In genomic region chr5:142581517-142581916, GRCm38 (mm10) we compare ENCODE assay signal across 9 mouse cellular contexts. TPM values are rescaled to one million over a fixed set of nuclear protein-coding genes. Genes with fewer than 3 reads are reported as not detected.
DNase-seq lines count a peak whose midpoint lies in the region; ATAC-seq lines count a peak whose summit lies in the region.
"Had no signal": no experiment of that assay in that cellular context is flagged by ENCODE, and none has a peak within 500 bp of the region (broad histone marks: within the 10 kb centered on the region; RNA-seq: fewer than 3 reads in every experiment).

No protein-coding gene starts in this region.

- no peaks in the 10 kb centered on the region for H3K36me3 ChIP-seq in lung, embryonic 15.5 days

- H3K27me3 ChIP-seq in lung, embryonic 15.5 days, result no peaks in the 10 kb centered on the region
- H3K27me3 ChIP-seq: liver, embryonic 15.5 days had no signal

- intact Hi-C loops in heart, postnatal 36 days (cut with DNase I), result loop anchor here (1.0 kb wide), 1 partner anchor 137 kb away; no protein-coding TSS in a partner anchor

- no peak overlapping the region for H3K4me2 ChIP-seq in lung, embryonic 15.5 days
- H3K4me2 ChIP-seq: liver, embryonic 15.5 days had no signal

- 0 out of 2 replicates have a peak, but pooled peaks have one; percentile 40 for ATAC-seq in lung, embryonic 15.5 days (ENCODE audit: borderline replicate concordance, extremely low read depth, low FRiP score, low TSS enrichment)

- H3K4me1 ChIP-seq in lung, embryonic 15.5 days, result no peaks in the 10 kb centered on the region
- H3K4me1 ChIP-seq: liver, embryonic 15.5 days had no signal

- no peak overlapping the region for H3K4me3 ChIP-seq in lung, embryonic 15.5 days
- H3K4me3 ChIP-seq: liver, embryonic 15.5 days had no signal

- no peak overlapping the region for H3K27ac ChIP-seq in lung, embryonic 15.5 days
- H3K27ac ChIP-seq: liver, embryonic 15.5 days had no signal

- H3K9ac ChIP-seq in lung, embryonic 15.5 days, result no peak overlapping the region
- H3K9ac ChIP-seq: liver, embryonic 15.5 days had no signal

- no peaks in the 10 kb centered on the region for H3K9me3 ChIP-seq in lung, embryonic 15.5 days
- H3K9me3 ChIP-seq: liver, embryonic 15.5 days had no signal

- 7% methylated on average over 5 of the region's 5 CpGs for WGBS in lung, embryonic 15.5 days

- peak; percentile 14 for DNase-seq in CD4-positive helper T cell, adult 2 months (ENCODE audit: low read depth, low spot score)
- peak; percentile 25 for DNase-seq in T-cell, adult 2 months (ENCODE audit: low spot score)
- peak; percentile 85 for DNase-seq in embryo, embryonic 10 days (ENCODE audit: low spot score)
- peak; percentile 14 to 44 for DNase-seq in heart, postnatal 36 days
- DNase-seq in layer of hippocampus, adult 8-10 months (ENCODE audit: low spot score in 2 of 2), result peak; percentile 56 to 76
- peak; percentile 86 for DNase-seq in retina, postnatal 1 day
- no peak for DNase-seq in urinary bladder, postnatal 4 days (ENCODE audit: low spot score in 2 of 2)

RNA-seq across cellular contexts. Expression of gene Mmd2, which starts 27.1 kb away (rescaled TPM):
- total RNA-seq in heart, postnatal 36 days (2021), result under 1 TPM in 1 of 2 experiments, not detected in 1; 0.28 TPM
- 100 to 1,000 TPM; 134 to 158 (median 153) TPM for total RNA-seq in layer of hippocampus, adult 8-10 months (2022)
- 0.35 and 0.59 TPM in 2 replicates for polyA plus RNA-seq in lung, embryonic 15.5 days (2015; fragmentation: Nextera tagmentation; extraction: Ambion mirVana)

RNA-seq across cellular contexts. Expression of gene Radil, which starts 30.6 kb away (rescaled TPM):
- 1 to 10 TPM; 1.3 to 1.7 TPM for total RNA-seq in heart, postnatal 36 days (2021)
- total RNA-seq in layer of hippocampus, adult 8-10 months (2022), result 10 to 100 TPM; 12.2 to 18.1 (median 13.7) TPM
- polyA plus RNA-seq in lung, embryonic 15.5 days (2015; fragmentation: Nextera tagmentation; extraction: Ambion mirVana), result 2.6 and 3.5 TPM in 2 replicates

RNA-seq across cellular contexts. Expression of gene Wipi2, which starts 46.0 kb away (rescaled TPM):
- total RNA-seq in heart, postnatal 36 days (2021), result 10 to 100 TPM; 41.0 to 45.1 TPM
- total RNA-seq in layer of hippocampus, adult 8-10 months (2022), result 100 to 1,000 TPM in 1 of 4 experiments, 10 to 100 TPM in 3; 87.7 to 101 (median 92.7) TPM
- 40.8 and 44.5 TPM in 2 replicates for polyA plus RNA-seq in lung, embryonic 15.5 days (2015; fragmentation: Nextera tagmentation; extraction: Ambion mirVana)

RNA-seq across cellular contexts. Expression of gene Papolb, which starts 51.6 kb away (rescaled TPM):
- total RNA-seq in heart, postnatal 36 days (2021), result under 1 TPM in 1 of 2 experiments, not detected in 1; 0.14 TPM
- under 1 TPM; 0.55 to 0.87 (median 0.66) TPM for total RNA-seq in layer of hippocampus, adult 8-10 months (2022)
- 0.15 and 0.21 TPM in 2 replicates for polyA plus RNA-seq in lung, embryonic 15.5 days (2015; fragmentation: Nextera tagmentation; extraction: Ambion mirVana)
- polyA plus RNA-seq: liver, embryonic 15.5 days had no signal

Comparison
In these comparisons a context has a peak if more than half of its experiments do, and no peak if none do; other contexts are left out.
1. DNase-seq: peak in CD4-positive helper T cell, adult 2 months (single experiment), T-cell, adult 2 months (single experiment), embryo, embryonic 10 days (single experiment), heart, postnatal 36 days (2 of 2), layer of hippocampus, adult 8-10 months (2 of 2) and retina, postnatal 1 day (single experiment); none in urinary bladder, postnatal 4 days (0 of 2).
2. RNA of gene Mmd2, which starts 27.1 kb away (total RNA-seq): 134 to 158 TPM in layer of hippocampus, adult 8-10 months; 0.28 TPM in heart, postnatal 36 days; every median in the first group is over 100 times any median in the second.
3. RNA of gene Radil, which starts 30.6 kb away (total RNA-seq): 12.2 to 18.1 TPM in layer of hippocampus, adult 8-10 months; 1.3 to 1.7 TPM in heart, postnatal 36 days; every median in the first group is over 4 times any median in the second.